17 mouse cellular contexts compared by ENCODE assay signal in the genomic region with DNA sequence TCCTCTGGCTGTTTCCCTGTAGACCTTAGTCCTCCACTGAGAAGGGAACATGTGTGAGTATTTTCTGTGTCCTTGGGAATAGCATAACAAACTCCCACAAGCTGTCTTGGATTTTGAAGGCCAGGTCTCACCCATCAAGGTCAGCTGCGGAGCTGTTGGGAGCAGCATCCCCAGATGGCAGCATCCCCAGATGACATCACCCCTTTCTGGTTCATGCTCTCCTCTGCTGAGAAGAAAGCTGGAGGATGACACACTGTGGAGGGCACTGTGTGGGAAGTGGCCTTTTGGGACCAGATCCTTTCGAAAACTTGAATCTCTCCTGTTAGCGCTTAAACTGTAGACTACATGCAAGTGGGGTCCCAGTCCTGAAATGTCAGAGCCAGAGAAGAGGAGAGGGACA. TPM values are rescaled to one million over a fixed set of nuclear protein-coding genes. Genes with fewer than 3 reads are reported as not detected.
DNase-seq lines count a peak whose midpoint lies in the region; ATAC-seq lines count a peak whose summit lies in the region.
"Had no signal": no experiment of that assay in that cellular context is flagged by ENCODE, and none has a peak within 500 bp of the region (broad histone marks: within the 10 kb centered on the region; RNA-seq: fewer than 3 reads in every experiment).

No protein-coding gene starts in this region.

- H3K4me3 ChIP-seq in midbrain, embryonic 11.5 days (ENCODE audit: low read depth, low read length): no peak overlapping the region
- H3K4me3 ChIP-seq in midbrain, embryonic 15.5 days: no peak overlapping the region
- H3K4me3 ChIP-seq in intestine, embryonic 15.5 days (replicated peaks): no peak overlapping the region
- no peak overlapping the region for H3K4me3 ChIP-seq in stomach, embryonic 15.5 days (replicated peaks)
- H3K4me3 ChIP-seq: embryonic facial prominence, embryonic 13.5 days; gastrocnemius, adult 2 months; heart, adult 2 months; megakaryocyte, embryonic 14.5 days had no signal

- H3K4me2 ChIP-seq in midbrain, embryonic 11.5 days: no peak overlapping the region
- no peak overlapping the region for H3K4me2 ChIP-seq in midbrain, embryonic 15.5 days
- H3K4me2 ChIP-seq in intestine, embryonic 15.5 days (replicated peaks): no peak overlapping the region
- no peak overlapping the region for H3K4me2 ChIP-seq in stomach, embryonic 15.5 days
- H3K4me2 ChIP-seq: embryonic facial prominence, embryonic 13.5 days had no signal

- no peaks in the 10 kb centered on the region for H3K27me3 ChIP-seq in midbrain, embryonic 11.5 days (ENCODE audit: control insufficient read depth, insufficient read depth, low read length)
- H3K27me3 ChIP-seq in midbrain, embryonic 15.5 days (replicated peaks): no peaks in the 10 kb centered on the region
- H3K27me3 ChIP-seq in intestine, embryonic 15.5 days (replicated peaks): no peaks in the 10 kb centered on the region
- no peaks in the 10 kb centered on the region for H3K27me3 ChIP-seq in stomach, embryonic 15.5 days (replicated peaks)
- H3K27me3 ChIP-seq: embryonic facial prominence, embryonic 13.5 days had no signal

- DNase-seq in midbrain, embryonic 11.5 days (ENCODE audit: low spot score, missing footprints): peak; percentile 56
- DNase-seq in adrenal gland, adult 2 months: peak; percentile 69
- DNase-seq in yolk sac, embryonic 10.5 days (ENCODE audit: low spot score): no peak
- no peak for DNase-seq in liver
- DNase-seq: gastrocnemius, adult 2 months; heart, adult 2 months; heart, postnatal 14 days; kidney, postnatal 10 days; left cerebral cortex, postnatal 4 days; right cerebral cortex, adult 18-20 months; spleen, adult 18-20 months had no signal

- H3K9me3 ChIP-seq in midbrain, embryonic 11.5 days (ENCODE audit: control insufficient read depth, low read length): no peaks in the 10 kb centered on the region
- no peaks in the 10 kb centered on the region for H3K9me3 ChIP-seq in midbrain, embryonic 15.5 days
- no peaks in the 10 kb centered on the region for H3K9me3 ChIP-seq in intestine, embryonic 15.5 days
- H3K9me3 ChIP-seq in stomach, embryonic 15.5 days: no peaks in the 10 kb centered on the region
- H3K9me3 ChIP-seq: embryonic facial prominence, embryonic 13.5 days had no signal

- 96% methylated on average over 3 of the region's 3 CpGs for WGBS in midbrain, embryonic 11.5 days
- 96% methylated on average over 3 of the region's 3 CpGs for WGBS in midbrain, embryonic 15.5 days
- WGBS in intestine, embryonic 15.5 days: 85% methylated on average over 3 of the region's 3 CpGs
- WGBS in stomach, embryonic 15.5 days: 85% methylated on average over 3 of the region's 3 CpGs

- no peak overlapping the region for H3K27ac ChIP-seq in midbrain, embryonic 11.5 days (ENCODE audit: low read depth, low read length)
- H3K27ac ChIP-seq in midbrain, embryonic 15.5 days: no peak overlapping the region
- peak overlapping the region; percentile 61 for H3K27ac ChIP-seq in intestine, embryonic 15.5 days
- peak overlapping the region; percentile 23; the same call in 1 of the 2 replicates for H3K27ac ChIP-seq in stomach, embryonic 15.5 days
- H3K27ac ChIP-seq: gastrocnemius, adult 2 months; heart, adult 2 months; hindbrain, postnatal 0 days had no signal

- no peak overlapping the region for H3K9ac ChIP-seq in midbrain, embryonic 11.5 days (ENCODE audit: low read length)
- no peak overlapping the region for H3K9ac ChIP-seq in midbrain, embryonic 15.5 days
- no peak overlapping the region for H3K9ac ChIP-seq in intestine, embryonic 15.5 days
- no peak overlapping the region for H3K9ac ChIP-seq in stomach, embryonic 15.5 days
- H3K9ac ChIP-seq: embryonic facial prominence, embryonic 13.5 days had no signal

- no peak for ATAC-seq in midbrain, embryonic 11.5 days (ENCODE audit: low FRiP score)
- no peak for ATAC-seq in midbrain, embryonic 15.5 days (replicated peaks)
- ATAC-seq in intestine, embryonic 15.5 days: no peak
- ATAC-seq in stomach, embryonic 15.5 days (ENCODE audit: insufficient read depth, low FRiP score, low read depth): no peak
- ATAC-seq: hindbrain, postnatal 0 days had no signal

- H3K4me1 ChIP-seq in midbrain, embryonic 11.5 days (ENCODE audit: control insufficient read depth, insufficient read depth, low read length): no peaks in the 10 kb centered on the region; the same call in 1 of the 2 replicates
- no peaks in the 10 kb centered on the region; the same call in 1 of the 2 replicates for H3K4me1 ChIP-seq in midbrain, embryonic 15.5 days
- H3K4me1 ChIP-seq in intestine, embryonic 15.5 days (replicated peaks): peaks cover 28% of the 10 kb centered on the region
- H3K4me1 ChIP-seq in stomach, embryonic 15.5 days: peaks cover 21% of the 10 kb centered on the region
- H3K4me1 ChIP-seq: megakaryocyte, embryonic 14.5 days had no signal

- no peaks in the 10 kb centered on the region for H3K36me3 ChIP-seq in midbrain, embryonic 11.5 days (ENCODE audit: control insufficient read depth, insufficient read depth, low read length)
- H3K36me3 ChIP-seq in midbrain, embryonic 15.5 days (replicated peaks): no peaks in the 10 kb centered on the region
- H3K36me3 ChIP-seq in intestine, embryonic 15.5 days: no peaks in the 10 kb centered on the region
- no peaks in the 10 kb centered on the region for H3K36me3 ChIP-seq in stomach, embryonic 15.5 days
- H3K36me3 ChIP-seq: embryonic facial prominence, embryonic 13.5 days had no signal

RNA-seq across cellular contexts. Expression of gene Slc4a8, which starts 14.9 kb away (rescaled TPM):
- polyA plus RNA-seq in midbrain, embryonic 11.5 days (2014; fragmentation: Nextera tagmentation; extraction: Ambion mirVana): 7.1 and 9.2 TPM in 2 replicates
- 28.7 and 33.0 TPM in 2 replicates for polyA plus RNA-seq in midbrain, embryonic 15.5 days (2015; fragmentation: Nextera tagmentation; extraction: Ambion mirVana)
- total RNA-seq in adrenal gland, adult 2 months (2021): 1 to 10 TPM; 5.0 to 7.5 TPM
- 1.5 and 1.8 TPM in 2 replicates for polyA plus RNA-seq in adrenal gland, adult 2 months (2012; rRNA removed)
- polyA plus RNA-seq in intestine, embryonic 15.5 days (2015; fragmentation: Nextera tagmentation; extraction: Ambion mirVana): 4.4 and 5.0 TPM in 2 replicates
- 4.6 and 4.9 TPM in 2 replicates for polyA plus RNA-seq in stomach, embryonic 15.5 days (2015; fragmentation: Nextera tagmentation; extraction: Ambion mirVana)

RNA-seq across cellular contexts. Expression of gene Galnt6, which starts 47.2 kb away (rescaled TPM):
- polyA plus RNA-seq in midbrain, embryonic 11.5 days (2014; fragmentation: Nextera tagmentation; extraction: Ambion mirVana): 0.04 TPM in 1 of 2 replicates, not detected in the other
- 0.11 and 0.22 TPM in 2 replicates for polyA plus RNA-seq in midbrain, embryonic 15.5 days (2015; fragmentation: Nextera tagmentation; extraction: Ambion mirVana)
- total RNA-seq in adrenal gland, adult 2 months (2021): 1 to 10 TPM; 5.1 to 7.6 TPM
- 1.2 and 1.3 TPM in 2 replicates for polyA plus RNA-seq in adrenal gland, adult 2 months (2012; rRNA removed)
- polyA plus RNA-seq in intestine, embryonic 15.5 days (2015; fragmentation: Nextera tagmentation; extraction: Ambion mirVana): 4.2 and 4.3 TPM in 2 replicates
- polyA plus RNA-seq in stomach, embryonic 15.5 days (2015; fragmentation: Nextera tagmentation; extraction: Ambion mirVana): 4.0 and 4.4 TPM in 2 replicates

Comparison
In these comparisons a context has a peak if more than half of its experiments do, and no peak if none do; other contexts are left out.
1. DNase-seq: peak in midbrain, embryonic 11.5 days (single experiment) and adrenal gland, adult 2 months (single experiment); none in yolk sac, embryonic 10.5 days (single experiment) and liver (single experiment).
2. H3K27ac ChIP-seq: peak in intestine, embryonic 15.5 days (single experiment) and stomach, embryonic 15.5 days (single experiment); none in midbrain, embryonic 11.5 days (single experiment) and midbrain, embryonic 15.5 days (single experiment).